Mouse (Mus musculus): Measurements from ENCODE around the gene Col28a1. TPM values are rescaled to one million over a fixed set of nuclear protein-coding genes. Genes with fewer than 3 reads are reported as not detected.
"Not testable (repeated sequence)": the region's sequence is repeated elsewhere in the genome, so short reads cannot be mapped to it uniquely, and the experiment has no call there.

The Col28a1 gene
- polyA plus RNA-seq, 1 experiment: 0.22 TPM

DNA sequence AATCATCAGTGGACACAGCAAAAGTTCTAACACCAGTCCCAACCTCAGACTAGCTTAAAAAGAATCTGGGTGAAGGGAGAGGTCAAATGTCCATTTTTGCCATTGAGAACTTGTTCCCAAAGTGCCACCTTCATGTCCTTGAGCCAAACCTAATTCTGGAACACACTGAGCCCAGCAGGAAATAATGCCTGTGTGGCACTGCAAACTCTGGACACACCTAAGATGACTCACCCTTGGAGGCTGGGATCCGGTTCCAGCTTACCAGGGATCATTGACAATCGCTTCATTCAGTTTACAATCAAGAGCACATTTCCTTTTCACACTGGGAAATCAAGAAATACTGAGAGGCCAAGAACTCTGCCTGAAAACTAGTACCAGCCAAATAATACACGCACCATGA, 168.9 kb downstream of the Col28a1 start:
- no peak for DNase-seq (ENCODE audit: low read depth)

DNA sequence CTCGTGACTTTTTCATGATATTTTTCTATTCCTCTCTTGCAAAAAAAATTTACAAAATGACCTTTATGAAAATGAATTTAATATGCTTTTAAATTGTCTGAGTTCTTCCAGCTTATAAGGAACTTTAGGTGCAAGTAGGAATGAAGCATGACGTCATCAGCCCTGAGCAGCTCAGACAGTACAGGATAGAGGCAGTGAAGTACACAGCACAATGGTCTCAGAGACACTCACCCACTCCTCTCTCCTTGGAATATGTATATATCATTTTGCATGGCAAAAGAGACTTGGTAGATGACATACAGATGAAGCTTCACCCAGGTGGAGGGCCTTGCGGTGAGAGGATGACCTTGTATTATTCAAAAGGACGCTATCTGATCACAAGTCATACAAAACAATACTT, 197.7 kb downstream of the Col28a1 start:
- no peak for DNase-seq (ENCODE audit: low read depth)

DNA sequence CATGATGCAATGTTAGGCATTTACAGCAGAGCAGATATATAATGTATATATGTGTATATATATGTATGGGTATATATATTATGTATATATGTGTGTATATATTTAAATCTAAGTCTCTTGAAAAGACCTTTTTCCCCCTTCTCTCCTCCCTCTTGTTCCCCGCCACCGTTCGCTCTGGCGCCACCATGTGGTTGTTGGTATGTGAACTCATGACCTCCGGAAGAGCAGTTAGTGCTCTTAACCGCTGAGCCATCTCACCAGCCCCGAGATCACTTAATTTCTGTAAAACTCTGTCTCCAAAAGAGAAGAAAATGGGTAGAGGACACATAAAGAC, 208.8 kb downstream of the Col28a1 start:
- no peak for DNase-seq (ENCODE audit: low read depth)

DNA sequence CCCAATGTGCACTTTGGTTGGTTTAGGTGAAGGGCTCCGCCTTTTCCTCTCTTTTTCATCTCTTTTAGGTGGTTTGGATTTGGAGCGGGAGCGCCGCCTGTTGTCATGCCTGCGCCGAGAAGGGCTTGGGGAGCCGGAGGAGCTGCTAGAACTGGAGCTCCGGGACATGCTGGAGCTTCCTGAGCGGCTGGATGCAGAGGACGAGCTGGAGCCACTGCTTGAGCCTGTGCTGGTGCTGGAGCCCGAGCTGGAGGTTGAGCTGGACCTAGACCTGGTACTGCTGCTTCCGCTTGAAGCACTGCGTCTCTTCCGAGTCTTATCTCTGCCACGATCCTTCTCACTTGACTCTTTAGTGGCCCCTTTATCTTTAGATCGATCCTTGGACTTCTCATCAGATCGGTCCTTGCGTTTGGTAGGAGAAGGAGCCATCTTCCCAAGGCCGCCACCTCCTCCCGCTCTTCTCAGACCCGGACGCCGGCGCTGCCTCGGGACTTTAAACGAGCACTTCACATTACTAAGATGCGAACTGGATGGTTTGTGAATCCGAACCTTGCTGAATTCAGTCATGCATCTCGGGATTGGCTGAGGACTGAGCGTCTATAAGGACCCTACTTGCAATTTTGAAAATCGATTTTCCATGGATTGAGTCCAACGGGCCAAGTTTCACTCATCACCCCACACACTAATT, 209.3 kb downstream of the Col28a1 start:
- DNase-seq (ENCODE audit: low read depth): not testable (repeated sequence)

DNA sequence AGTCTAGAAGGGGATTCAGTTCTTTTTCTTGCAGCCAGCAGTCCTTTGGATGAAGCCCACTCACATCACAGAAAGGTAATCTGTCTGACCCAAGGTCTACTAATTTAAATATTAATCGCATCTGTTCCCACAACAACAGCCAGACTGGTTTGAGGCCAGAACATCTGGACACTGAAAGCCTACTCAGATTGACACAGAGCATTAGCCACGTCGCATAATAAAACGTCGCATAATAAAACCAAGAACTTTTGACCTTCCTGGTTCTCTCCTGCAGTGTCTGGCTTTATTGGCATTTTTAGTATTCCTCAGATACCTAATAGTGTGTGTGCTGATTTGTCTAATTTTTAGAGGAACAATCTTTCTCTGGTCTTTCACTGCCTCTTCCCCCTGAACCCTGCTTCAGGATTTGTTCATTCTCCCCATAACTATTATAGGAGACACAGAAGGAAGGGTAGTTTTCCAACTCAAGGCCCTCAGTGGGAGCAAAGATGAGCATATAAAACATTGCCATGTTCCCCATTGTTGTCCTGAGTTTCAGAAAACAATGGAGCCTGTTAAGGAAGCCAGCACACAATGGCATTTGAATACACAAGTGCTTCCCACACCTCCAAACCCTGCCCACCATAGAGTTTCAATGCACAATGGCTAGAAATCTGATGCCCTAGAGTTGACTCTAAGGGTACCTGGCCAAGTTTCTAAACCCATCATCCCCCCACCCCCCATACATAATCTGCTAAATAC, 221.2 kb downstream of the Col28a1 start:
- no peak for DNase-seq (ENCODE audit: low read depth)

DNA sequence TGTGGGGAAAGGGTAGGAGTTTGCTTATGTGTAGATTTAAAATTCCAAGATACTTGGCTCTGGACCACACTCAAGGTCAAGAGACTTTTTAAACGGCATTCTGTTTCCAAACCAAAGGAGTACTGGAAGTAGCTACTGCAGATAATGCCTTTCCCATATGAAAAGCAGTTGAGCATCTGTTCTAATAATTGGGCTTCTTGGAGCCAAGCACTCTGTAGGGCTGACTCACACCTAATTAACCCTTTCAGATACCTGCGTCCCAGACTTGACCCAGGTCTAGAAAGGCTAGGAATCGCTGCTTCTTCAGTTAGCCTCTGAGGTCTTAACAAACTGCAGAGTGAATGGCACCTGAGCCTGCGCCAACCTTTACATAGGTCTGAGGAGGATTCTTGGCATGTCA, 223.0 kb downstream of the Col28a1 start:
- DNase-seq (ENCODE audit: low read depth): no peak

DNA sequence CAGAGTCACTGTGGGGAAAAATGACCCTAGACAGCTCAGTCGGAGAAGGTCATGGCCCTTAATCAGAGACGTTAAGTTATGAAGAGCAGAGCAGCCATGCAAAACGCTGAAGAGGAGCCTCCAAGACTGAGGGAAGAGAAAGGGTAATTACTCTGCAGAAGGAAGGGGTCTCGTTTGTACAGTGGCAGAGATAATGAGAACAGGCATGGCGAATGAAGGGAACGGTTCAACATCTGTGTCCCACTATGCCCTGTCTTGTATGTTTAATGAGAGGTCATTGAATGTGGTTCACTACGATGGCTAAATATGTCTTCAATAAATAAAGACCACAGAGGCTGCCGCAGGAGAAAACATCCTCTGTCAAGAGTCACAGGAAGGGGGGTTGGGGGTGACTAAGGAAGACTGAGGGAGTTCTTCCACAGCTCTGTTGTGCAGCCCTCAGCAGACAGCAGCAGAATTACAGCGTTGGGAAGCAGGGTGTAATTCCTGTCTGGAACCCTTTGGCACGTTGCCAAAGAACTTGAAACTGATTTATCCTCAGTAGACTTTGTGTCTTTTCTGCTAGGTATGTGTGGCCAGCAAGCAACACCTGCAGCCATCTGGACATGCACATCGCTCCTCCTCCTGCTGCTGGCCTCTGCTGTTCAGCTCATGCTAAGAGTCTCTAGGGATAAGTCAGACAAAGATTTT, 226.4 kb downstream of the Col28a1 start:
- no peak for DNase-seq (ENCODE audit: low read depth)

DNA sequence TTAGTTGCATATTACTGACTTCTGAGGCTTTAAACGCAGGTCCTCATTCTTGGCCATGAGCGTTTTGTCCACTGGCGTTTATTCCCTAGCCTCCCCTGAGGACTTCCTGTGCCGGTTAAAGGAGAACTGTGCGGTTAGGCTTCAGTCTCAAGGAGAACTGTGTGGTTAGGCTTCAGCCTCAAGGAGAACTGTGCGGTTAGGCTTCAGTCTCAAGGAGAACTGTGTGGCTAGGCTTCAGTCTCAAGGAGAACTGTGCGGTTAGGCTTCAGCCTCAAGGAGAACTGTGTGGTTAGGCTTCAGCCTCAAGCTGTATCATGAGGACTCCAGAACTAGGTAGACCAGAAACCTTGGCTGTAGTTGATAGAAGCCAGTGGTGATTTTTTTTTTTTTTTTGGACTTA, 229.7 kb downstream of the Col28a1 start:
- no peak for DNase-seq (ENCODE audit: low read depth)

DNA sequence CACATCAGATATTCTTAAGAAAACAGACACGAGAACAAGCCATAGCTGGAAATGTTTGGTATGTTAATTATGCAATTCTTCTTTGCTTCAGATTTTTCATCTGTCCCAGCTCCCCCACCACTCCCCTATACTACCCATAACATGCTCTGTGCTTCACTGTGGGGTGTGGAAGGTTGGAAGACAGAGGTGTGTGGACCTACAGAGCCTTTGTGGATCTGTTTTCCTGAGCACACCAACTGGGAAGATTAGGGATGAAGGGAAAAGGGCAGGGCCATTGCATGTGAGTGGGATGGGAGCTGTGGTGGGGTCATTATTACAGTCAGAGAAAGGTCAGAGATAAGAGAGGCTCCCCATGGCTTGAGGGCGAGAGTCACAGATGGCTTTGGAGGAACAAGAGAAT, 240.2 kb downstream of the Col28a1 start:
- DNase-seq (ENCODE audit: low read depth): no peak

DNA sequence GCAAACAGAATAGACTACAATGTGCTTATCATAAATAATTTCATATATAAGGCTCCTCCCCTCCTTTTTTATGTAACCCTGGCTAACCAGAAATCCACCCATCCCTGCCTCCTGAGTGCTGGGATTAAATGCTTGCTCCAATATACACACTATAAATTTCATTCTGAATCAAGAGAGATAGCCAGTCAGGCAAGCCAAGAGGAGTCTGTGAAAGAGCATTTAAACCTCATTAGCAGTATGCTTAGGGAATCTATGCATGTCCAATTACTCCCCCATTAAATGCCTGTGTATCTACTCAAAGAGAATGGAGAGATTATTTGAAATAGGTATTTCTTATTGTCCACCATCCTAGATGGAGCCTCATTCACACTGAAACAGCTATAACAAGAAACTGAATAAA, 240.6 kb downstream of the Col28a1 start:
- DNase-seq (ENCODE audit: low read depth): no peak

Other genes with a start within 250 kb of the Col28a1 start
- 4.3 and 4.9 TPM in 2 replicates for gene Mios, start 16.6 kb upstream of the Col28a1 start, polyA plus RNA-seq (2012; rRNA removed)
- gene Rpa3, start 66.6 kb upstream of the Col28a1 start, polyA plus RNA-seq (2012; rRNA removed): 5.2 and 5.3 TPM in 2 replicates
- 12.4 and 15.6 TPM in 2 replicates for gene Umad1, start 66.7 kb upstream of the Col28a1 start, polyA plus RNA-seq (2012; rRNA removed)
- 0.63 and 1.5 TPM in 2 replicates for gene Gm45062, start 66.8 kb upstream of the Col28a1 start, polyA plus RNA-seq (2012; rRNA removed)

Data from gonadal fat pad, adult 2 months (tissue).